Mouse (Mus musculus): ENCODE measurements around the gene Gm49395.

Gene Gm49395

GRCm38 (mm10) chr13:114987161-114987560, 114.6 kb downstream of the Gm49395 start:
- DNase-seq (ENCODE audit: low spot score): no peak

All from T-cell, adult 2 months (primary cell).